Mouse (Mus musculus) spleen, adult 18-20 months (tissue): ENCODE measurements around the gene Mylk4.

Experiments used
- DNase-seq, 2 experiments: peaks; one replicate each; pipeline ENCODE4 v3.0.0; 2022; ENCODE audit warnings: mixed read lengths in 2 of 2

The Mylk4 gene

DNA sequence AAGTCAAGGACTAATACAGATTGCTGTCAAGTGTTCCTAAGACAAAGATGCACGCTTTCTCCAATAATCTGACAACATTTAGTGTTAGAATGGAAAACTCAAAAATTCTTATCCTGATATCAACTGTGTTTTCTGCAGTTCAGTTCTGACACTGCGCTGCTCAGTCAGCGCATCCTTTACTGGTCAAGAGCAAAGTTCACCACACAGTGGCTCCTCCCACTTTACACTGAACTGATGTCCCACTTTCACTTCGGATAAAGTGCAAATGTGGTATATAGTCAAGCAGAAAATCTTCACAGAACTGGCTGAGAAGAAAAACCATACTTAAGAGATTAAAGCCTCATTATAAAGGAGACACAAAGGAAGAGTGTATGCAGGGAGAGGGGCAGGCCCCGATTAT lies 11.4 kb upstream of the Mylk4 start:
- no peak for DNase-seq

DNA sequence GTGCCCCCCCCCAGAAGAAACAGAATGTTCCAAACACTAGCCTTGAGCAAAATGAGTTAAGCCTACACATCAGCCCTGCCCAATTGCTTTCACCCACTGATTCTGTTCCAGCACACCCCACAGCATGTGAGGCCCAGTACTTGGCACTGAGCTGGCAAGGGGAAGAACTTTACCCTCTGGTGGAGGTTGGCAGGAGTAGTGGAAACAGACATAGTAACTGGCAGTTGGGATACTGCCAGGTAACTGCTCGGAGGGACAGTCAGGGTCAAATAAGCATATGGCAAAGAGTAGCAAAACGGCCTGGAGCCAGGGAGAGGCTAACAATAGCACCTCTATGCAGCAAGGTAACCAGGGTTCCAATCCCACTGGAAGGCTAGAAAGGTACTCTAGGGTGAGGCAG lies 10.9 kb upstream of the Mylk4 start:
- no peak for DNase-seq

DNA sequence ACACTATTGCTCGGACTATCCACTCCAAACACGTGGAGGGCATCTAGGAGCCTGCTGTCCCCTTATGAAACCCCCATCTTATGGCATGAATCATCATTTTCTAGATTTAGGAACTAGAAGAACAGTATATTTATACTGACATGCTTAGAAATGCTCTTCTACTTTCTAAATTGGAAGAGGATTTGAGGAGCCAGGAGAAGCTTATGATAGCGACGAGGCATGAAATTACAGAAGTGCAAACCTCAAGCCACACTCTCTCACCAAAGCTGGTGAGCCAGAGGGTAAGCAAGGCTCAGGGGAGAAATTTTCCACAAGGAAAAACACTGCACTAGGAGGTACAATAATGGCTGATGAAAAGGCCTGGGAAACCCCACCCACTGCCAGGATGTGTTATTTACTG lies 6.0 kb upstream of the Mylk4 start:
- DNase-seq, result no peak

DNA sequence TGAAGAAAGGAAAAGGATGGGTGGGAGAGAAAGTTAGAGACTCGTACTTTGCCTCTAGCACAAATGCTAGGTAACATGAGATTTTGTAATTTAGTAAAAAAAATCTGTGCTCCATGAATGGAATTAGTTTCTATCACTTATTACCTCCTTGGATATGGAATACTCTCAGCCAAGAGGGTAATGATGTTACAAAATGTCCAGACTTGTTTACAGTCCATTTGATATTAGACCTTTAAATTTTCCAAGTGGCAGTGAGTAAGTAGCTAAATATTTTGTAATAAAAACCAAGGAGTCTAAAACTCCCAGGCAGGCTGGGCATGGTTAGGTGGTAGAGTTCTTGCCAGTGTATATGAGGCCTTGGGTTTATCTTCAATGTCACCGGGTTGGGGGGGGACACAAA lies 3.8 kb upstream of the Mylk4 start:
- DNase-seq, result no peak

DNA sequence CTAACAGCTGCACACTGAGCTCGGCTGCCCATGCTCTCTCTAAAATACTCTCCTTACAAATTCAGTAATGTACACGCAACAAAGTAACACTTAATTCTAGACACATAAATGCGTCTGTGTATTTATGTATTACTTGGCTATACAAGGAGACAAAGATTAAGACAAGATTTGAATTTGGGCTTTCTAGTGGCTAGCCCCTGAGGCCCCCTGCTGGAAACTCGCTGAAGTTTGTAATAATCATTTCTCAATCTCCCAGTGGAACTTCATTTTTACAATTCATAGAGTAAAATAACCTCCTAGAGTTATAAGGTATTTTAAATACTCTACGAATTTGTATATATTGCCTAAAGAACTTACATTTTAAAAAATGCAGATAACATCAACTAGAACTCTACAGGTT lies 699 bp downstream of the Mylk4 start:
- no peak for DNase-seq

DNA sequence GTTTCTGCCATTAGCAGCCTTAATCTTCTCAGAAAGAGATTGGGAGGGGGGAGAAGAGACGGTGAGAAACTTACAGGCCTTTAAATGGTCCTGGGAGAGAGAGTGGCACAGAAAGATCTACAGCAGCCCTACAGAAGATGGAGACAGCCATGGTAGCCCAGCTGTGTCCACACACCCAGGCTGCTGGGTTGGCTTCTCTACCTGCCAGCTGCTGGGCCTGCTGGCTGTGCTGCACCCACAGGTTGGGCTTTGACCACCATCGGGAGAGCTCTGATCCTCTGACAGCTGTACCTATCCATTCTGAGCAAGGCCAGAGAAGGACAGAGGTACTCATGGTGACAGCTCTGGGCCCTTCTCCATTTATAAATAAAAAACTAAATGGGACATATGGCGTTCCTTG lies 4.9 kb downstream of the Mylk4 start:
- no peak for DNase-seq

DNA sequence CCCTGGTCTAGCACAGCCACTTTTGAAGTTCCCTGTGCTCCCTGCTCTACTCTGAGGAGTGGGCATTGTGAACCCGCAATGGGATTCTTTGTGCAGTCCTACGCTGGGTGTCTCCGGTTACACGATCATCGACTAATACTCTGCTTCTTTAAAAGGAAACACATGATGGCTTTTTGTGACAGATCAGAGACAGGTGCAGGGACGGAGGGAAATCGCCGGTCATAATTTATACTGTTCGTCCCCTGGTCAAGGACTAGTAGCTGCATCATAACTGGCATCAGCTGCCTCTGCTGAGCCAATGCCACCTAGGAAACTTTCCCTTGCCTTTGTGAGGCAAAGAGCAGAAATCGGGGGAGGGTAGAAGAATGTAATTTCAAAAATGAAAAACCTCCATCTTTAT lies 7.4 kb downstream of the Mylk4 start:
- DNase-seq, result no peak

DNA sequence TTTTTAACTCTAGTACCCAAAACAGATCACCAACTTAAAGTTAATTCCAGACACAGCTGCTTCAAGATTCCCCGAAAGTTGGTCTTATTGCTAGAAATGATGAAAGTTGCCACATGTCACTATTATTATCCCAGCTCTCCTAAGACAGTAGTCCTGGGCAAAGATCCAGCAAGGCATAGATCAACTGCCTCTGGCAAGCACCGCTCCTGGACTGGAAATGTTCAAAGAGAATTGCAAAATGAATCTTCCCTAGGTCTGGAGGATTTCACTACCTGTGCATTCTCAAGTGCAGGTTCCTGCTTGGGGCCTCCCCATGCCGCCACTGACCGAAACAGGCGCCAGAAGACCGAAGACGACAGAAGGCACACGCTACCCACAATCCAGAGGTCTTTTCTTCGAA lies 7.9 kb downstream of the Mylk4 start:
- no peak for DNase-seq

DNA sequence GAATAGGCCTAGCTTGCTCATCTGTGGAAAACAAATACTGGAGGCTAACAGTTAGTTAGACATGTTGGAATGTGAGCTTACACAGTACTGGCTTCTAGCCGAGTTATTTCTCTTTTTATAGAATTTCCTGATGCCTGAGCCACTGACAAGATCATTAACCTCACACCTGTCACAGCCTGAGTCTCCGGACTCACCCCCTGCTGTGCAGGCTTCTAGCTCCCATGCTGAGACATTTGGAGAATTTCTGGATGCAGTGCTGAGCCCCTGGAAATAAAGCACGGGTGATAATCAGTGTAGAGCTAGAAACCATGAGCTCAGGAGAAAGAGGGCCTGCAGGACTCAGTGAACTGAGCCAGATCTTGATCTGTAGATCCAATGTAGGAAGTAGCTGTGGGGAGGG lies 13.8 kb downstream of the Mylk4 start:
- no peak for DNase-seq

DNA sequence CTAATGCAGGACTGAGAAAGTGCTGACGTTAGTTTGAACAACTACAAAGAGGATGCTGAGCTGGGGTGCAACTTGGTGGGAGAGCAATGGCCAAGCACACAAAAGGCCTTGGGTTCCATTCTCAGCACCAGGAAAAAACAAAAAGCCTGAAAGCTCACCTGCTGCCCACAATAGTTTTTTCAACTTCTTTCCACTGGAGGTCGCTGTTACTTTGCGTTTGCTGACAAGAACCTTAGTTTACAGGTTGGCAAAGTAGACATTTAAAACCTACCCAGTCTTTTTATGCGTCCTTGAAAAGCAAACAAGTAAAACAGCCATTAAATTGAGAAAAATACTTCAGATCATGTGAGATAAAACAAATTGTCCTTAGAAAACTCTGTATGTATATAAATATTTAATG lies 15.7 kb downstream of the Mylk4 start:
- peak in 1 of 2 experiments; percentile 3 for DNase-seq

DNA sequence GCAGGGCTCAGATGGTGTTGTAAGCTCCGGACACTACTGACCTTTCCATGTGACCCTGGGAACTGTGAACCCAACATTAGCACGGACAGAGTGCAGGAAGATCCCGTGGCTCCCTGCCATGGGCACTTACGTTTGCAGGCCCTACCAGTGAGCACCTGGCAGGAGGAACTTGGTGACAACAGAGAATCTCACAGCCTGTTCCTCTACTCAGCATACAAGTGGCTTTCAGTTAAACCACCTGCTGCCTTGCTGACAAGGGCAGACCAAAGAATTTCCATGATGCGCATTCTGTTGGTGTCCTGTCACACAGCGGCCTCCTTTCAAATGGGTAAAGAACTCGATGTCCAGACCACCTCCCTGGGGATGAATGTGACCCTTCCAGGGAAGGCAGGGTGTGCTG lies 19.3 kb downstream of the Mylk4 start:
- no peak for DNase-seq

DNA sequence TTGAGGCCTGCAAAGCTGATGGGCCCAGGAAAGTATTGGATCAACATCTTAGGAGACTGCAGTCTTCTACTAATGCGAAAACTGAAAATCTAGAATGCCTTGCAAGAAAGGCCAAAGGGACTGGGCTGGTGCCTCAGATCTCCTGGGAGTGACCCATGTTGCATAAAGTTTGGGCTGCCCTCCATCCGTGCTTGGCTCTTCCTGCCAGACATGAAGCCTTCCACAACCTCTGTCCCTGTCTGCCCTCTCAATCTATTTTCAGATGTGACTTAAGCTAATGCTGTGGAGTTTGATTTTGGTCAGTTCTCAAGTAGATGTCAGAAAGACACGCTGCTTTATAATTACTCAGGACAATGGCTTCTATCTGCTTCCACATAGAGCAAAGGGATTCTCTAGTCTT lies 20.6 kb downstream of the Mylk4 start:
- DNase-seq, result no peak

DNA sequence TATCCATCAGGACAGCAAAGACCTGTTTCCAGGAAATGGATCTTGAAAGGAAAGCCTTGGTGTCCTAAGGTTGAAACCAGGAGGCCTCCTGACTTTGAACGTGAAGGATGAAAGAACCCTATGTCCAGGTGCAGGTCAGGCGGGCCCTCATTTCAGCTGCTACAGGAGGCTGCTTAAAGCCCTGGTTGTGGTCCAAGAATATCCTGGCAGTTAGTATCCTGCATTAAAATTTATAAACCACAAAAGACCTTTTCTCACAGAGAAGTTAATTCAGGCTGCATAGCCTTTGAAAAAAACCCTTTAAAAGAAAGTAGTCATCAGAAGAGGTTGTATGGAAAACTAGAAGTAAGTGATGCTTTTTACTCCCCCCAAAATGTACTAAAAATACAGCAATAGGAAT lies 23.0 kb downstream of the Mylk4 start:
- no peak for DNase-seq

DNA sequence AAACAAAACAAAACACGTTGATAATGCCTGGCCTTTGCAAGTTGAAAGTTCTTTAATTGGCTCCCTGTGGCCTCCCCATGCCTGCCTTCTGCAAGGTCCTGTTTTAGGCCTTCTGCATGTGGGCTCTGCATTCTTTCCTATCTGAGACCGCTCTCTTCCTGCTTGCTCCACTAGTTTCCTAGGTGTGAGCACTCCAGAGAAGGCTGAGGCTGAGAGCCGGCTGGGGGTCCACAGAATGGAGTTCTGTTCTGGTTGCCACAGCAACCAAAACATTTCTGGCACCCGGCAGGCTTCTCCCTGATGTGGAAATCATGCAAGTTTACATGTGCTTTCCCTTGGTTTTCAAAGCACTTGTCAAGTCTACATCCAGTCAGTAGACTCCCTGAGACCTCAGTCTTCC lies 24.7 kb downstream of the Mylk4 start:
- DNase-seq, result no peak

DNA sequence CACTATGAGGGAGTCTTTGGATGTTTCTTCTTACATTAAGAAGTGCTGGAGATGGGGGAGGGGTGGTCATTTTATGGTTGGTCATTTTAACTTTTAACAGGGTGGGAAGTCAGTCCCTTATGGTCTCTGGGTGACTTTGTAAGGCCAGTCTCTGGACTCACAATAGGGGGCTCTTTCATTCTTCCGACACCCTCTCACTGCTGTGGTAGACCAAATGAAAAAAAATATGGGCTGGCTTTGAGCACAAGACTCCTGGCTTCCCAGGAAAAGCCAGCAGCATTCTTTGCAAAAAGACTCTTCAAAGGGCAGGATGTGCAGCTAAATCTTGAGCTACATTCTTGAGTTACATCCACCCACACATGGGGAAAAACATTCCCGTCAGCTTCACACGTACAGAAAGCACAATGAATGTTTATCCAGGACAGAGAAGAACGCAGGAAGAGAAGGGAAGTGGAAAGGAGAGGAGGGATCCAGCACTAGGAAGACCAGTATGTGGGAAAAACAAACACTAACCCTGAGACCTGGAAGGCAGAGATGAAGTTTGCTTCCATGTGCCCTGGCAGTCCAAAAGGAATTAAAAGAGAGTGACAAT lies 31.6 kb downstream of the Mylk4 start:
- DNase-seq, result no peak

DNA sequence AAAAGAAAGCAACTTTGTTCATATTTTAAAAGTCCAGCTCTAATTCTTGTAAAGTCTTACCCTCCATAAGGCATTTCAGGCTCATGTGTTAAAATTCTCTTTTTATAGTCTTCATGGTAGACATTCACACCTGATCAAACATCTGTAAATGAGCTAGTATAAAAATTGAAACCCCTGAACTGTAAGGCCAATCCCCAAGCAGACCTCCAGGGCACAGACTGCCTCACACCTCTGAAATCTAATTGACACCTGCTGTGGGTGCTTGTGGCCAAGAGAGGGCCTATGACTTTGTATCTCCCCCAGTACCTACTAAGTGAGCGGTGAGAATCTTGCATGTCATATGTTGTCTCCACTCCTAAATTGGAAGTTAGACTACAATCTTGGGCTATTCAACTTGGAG lies 33.2 kb downstream of the Mylk4 start:
- no peak for DNase-seq

DNA sequence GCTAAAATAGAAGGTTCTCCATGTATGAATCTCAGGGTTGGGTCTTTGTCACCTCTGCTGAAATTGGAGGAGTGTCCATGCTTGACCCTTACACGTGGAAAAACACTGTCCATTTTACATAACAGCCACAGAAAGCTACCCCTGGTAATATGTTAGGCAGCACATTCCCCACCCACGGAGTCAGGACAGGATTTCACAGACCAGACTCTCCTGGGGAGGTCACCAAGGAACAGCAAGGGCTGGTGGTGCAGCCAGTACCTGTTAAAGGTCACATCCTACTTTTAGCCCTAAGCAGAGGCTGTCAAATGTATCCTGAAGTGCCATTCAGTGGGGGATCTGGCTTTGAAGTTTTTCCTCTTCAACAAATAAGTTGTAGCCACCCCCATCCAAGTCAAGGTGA lies 35.3 kb downstream of the Mylk4 start:
- DNase-seq, result no peak

DNA sequence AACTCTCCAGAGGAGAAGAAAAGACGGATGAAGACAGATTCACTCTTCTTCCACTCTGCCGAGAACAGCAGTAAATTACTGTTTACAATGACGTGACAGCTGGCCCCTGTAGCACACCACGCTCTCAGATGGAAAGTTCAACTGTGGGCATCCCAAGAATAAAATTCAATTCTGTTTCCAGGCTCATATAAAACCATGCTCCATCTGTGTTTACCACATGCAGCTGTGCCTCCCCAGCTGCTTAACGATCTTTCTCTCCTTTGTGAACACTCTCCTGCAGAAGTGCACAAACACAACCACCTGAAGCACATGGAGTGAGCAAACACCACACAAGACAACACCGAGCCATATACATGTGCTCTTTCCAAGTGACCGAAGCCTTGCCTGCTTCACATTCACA lies 42.6 kb downstream of the Mylk4 start:
- DNase-seq, result no peak

DNA sequence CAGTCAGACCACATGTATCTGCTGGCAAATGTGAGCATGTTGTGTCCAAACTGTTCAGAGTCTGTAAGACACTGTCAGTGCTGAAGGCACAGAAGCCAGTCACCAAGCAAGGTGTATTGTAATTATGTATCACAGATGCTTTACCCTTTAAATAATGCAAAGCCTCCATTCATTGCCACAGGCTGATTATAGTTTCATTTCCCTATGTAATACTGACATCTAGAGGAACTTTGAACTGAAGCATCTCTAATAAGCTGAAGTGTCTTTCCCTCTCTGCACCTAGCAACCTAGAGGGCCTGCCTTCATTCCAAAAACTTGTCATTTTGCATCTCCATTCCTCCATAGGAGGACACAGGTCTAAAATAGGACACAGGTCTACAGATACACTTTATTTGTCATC lies 52.5 kb downstream of the Mylk4 start:
- DNase-seq, result no peak

DNA sequence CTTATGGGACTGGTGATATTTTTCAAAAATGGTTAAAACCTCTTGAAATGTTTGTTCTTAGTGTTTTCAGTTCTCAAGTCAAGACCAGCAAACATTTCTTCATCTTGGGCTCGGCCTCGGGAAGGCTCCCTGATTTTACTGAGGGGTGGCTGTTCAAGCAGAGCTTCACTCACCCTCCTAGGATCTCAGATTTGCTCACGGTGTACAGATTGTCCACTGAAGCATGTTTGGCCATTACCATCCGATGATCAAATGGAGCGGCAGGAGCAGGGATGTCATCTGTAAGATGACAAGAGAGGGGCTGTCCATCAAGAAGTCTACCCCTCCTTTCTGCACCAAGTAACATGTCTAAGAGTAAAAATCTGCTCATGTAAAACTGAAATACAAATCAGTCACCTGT lies 59.1 kb downstream of the Mylk4 start:
- DNase-seq, result no peak

DNA sequence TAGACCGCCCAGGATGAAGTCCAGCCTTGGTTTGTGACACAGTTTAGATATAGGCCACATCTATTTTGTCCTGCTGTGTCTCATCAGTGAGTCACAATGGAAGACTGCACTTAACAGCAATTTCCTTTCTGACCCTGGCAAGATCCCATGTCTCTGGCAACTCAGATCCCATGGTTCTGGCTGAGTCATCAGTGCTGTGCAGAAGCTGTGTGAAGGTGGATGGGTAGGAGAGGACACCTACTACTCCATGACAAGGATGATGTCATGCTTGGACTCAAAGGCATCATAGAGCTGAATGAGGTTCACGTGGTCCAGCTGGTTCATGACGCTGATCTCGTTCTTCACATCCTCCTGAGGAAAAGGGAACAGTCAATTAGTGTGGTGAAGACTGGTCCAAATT lies 62.0 kb downstream of the Mylk4 start:
- DNase-seq, result no peak

DNA sequence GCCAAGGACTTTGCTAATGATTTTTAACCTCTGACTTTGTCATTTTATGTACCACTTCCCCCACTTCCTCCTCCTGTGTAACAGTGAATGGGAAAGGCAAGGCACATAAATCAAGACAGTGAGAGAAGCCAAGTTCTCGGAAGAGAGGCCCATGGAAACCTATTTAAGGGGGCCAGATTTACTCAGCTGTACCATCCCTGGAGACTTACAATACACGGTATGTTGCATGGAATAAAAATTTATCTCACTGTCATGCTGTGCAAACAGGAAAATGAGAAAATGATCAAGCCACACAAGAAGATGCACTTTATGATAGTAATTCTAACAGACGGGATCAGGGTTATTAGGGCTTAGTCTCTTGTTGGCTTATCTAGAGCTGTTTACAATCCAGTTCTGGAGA lies 64.5 kb downstream of the Mylk4 start:
- DNase-seq, result no peak

DNA sequence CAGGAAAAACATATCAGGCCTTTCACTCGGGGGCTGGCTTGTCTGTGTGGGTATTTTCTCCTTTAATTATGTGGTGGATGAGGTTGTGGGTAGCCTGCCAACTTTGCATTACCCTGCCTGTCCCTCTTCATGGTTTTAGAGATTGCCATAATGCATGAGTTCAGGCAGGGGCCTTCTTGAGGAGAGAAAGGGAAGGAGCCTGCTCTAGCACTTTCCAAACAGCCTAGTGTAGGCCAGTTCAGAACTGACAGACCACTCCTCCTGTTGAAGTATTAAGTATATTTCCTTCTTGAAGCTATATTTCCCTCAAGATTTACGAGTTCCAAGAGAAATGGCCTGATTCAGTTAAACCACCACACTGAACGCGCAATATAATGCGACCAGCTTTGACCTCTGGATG lies 66.0 kb downstream of the Mylk4 start:
- no peak for DNase-seq

DNA sequence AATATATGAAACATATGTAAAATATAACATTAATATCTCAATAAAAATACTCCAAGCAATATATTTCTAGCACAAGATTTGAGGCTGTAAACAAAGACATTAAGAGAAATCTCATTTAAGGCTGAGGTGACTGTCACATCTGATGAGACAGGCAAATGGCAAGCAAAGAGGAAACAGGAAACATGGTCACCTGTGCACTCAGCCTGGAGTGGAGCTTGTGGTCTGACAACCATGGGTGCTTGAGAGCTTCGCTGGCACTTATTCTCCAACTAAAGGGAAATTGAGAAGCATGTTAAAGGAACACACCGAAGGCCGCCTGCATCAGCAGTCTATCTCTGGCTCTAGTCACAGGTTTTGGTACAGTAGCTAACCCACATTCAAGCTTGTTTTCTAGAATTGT lies 71.2 kb downstream of the Mylk4 start:
- no peak for DNase-seq

DNA sequence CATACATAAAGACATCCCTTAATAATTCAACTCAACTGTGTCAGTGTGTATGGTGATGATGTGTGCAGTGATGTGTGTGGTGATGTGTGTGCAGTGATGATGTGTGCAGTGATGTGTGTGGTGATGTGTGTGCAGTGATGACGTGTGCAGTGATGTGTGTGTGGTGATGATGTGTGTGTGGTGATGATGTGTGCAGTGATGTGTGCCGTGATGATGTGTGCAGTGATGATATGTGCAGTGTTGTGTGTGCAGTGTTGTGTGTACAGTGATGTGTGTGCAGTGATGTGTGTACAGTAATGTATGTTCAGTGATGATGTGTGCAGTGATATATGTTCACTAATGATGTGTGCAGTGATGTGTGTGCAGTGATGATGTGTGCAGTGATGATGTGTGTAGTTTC lies 75.9 kb downstream of the Mylk4 start:
- no peak for DNase-seq

DNA sequence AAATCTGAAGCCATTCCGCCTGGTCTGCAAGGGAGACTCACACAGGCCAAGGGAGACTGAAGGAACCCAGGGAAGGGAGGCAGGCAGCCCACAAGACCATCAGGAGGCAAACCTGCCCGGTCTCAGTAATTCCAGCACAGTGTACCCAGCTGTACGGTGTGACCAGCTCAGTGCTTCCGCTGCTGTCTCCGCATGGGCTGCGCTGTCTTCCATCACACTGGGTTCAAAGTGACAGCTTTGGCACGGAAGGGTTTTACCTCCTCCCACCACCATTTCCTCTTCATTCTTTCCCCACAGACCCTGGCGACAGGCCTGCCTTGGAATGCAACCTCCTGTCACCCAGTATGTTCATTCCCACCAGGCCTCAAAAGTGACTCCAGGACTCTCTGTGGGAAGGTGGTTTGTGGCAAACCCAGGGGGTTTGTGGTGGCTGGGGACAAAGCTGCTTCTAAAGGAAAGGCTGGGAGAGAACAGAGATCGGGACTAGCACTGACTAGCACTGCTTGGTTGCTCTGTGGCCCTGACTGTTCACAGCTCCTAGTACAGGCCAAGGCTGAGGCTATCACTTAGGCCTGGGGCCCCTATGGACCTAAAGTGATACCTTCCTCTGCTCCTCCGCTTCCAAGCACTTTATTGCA lies 77.0 kb downstream of the Mylk4 start:
- DNase-seq, result no peak
